Mouse (Mus musculus) stomach, embryonic 16.5 days (tissue): ENCODE measurements around the gene Klf12. TPM values are rescaled to one million over a fixed set of nuclear protein-coding genes. Genes with fewer than 3 reads are reported as not detected.
A peak's percentile ranks its signal among the peaks of the same experiment; 100 is the strongest.

Experiments used
- ATAC-seq: fragments of 200-750 bp; cut with Nextera tagmentation; 2 replicates; pipeline ENCODE4 v1.8.0; 2017; ENCODE audit warnings: moderate number of reproducible peaks, moderate TSS enrichment; ENCODE audit not compliant: insufficient read depth, low FRiP score
- H3K27ac ChIP-seq: fragments of 300-500 bp; sonication (generic); 2 replicates; pipeline ENCODE4 v1.5.1; 2014; ENCODE audit warnings: low read length
- H3K27me3 ChIP-seq: fragments of 300-500 bp; sonication (generic); 2 replicates; pipeline ENCODE4 v1.6.1; 2014; ENCODE audit warnings: low read length, control low read depth, mixed read lengths; ENCODE audit not compliant: control insufficient read depth, insufficient read depth
- H3K36me3 ChIP-seq: fragments of 300-500 bp; sonication (generic); 2 replicates; pipeline ENCODE4 v1.6.1; 2014; ENCODE audit warnings: low read length; ENCODE audit not compliant: control insufficient read depth, insufficient read depth
- H3K4me1 ChIP-seq: fragments of 300-500 bp; sonication (generic); 2 replicates; pipeline ENCODE4 v1.6.1; 2014; ENCODE audit warnings: low read length, control low read depth, mixed read lengths; ENCODE audit not compliant: control insufficient read depth, insufficient read depth
- H3K4me2 ChIP-seq: fragments of 300-500 bp; sonication (generic); 2 replicates; pipeline ENCODE4 v1.6.1; 2014; ENCODE audit warnings: low read depth, low read length, mixed read lengths
- H3K4me3 ChIP-seq: fragments of 300-500 bp; sonication (generic); replicated peaks from 2 replicates; pipeline ENCODE4 v1.5.1; 2014; ENCODE audit warnings: mild to moderate bottlenecking, low read length
- H3K9ac ChIP-seq: fragments of 300-500 bp; sonication (generic); 2 replicates; pipeline ENCODE4 v1.6.1; 2014; ENCODE audit warnings: low read length
- H3K9me3 ChIP-seq: fragments of 300-500 bp; sonication (generic); replicated peaks from 2 replicates; pipeline ENCODE4 v1.6.1; 2016; ENCODE audit warnings: low read length, control low read depth; ENCODE audit not compliant: control insufficient read depth
- WGBS: fragments of 180-500 bp; shearing (Covaris S2); extraction: QIAGEN DNeasy Blood & Tissue Kit; methylation state at CpG from one replicate; pipeline ENCODE4 v1.1.7; 2014; 5-methylcytosine and 5-hydroxymethylcytosine counted together
- polyA plus RNA-seq: library from polyadenylated mRNA; unstranded; fragments of >200 nt; fragmentation: Nextera tagmentation; extraction: Ambion mirVana; gene quantifications from 2 replicates; pipeline ENCODE4 v1.2.1, GENCODE M21; 2015

Gene Klf12
- polyA plus RNA-seq, 1 experiment from 2014 or later = 14.4 TPM

- Histone ChIP-seq H3K27me3 (no peaks in the 10 kb centered on the region), H3K9me3 (no peaks in the 10 kb centered on the region), H3K9ac (peak overlapping the region; percentile 69), H3K4me1 (peaks cover 22% of the 10 kb centered on the region), H3K27ac (peak overlapping the region; percentile 91), H3K4me2 (peak overlapping the region; percentile 98), H3K4me3 (peak overlapping the region; percentile 53), H3K36me3 (no peaks in the 10 kb centered on the region)
- no peak for ATAC-seq
- WGBS = 6% methylated on average over 19 of the region's 19 CpGs
Measured at GRCm38 (mm10) chr14:100286586-100287241, 2.2 kb upstream of the Klf12 start.

- peak overlapping the region; percentile 53 for H3K4me3 ChIP-seq
- H3K27ac ChIP-seq = peak overlapping the region; percentile 91
- H3K27me3 ChIP-seq = no peaks in the 10 kb centered on the region
- peak overlapping the region; percentile 69 for H3K9ac ChIP-seq
- H3K4me2 ChIP-seq = peak overlapping the region; percentile 98
- no peaks in the 10 kb centered on the region for H3K36me3 ChIP-seq
- ATAC-seq = peak; percentile 62
- H3K4me1 ChIP-seq = peaks cover 25% of the 10 kb centered on the region
- H3K9me3 ChIP-seq = no peaks in the 10 kb centered on the region
- WGBS = under 1% methylated on average over 60 of the region's 60 CpGs
Measured at GRCm38 (mm10) chr14:100285656-100286585, 1.4 kb upstream of the Klf12 start.

- under 1% methylated on average over 47 of the region's 48 CpGs for WGBS
- peaks cover 30% of the 10 kb centered on the region for H3K4me1 ChIP-seq
- peak; percentile 88 for ATAC-seq
Measured at GRCm38 (mm10) chr14:100284861-100285655, 579 bp upstream of the Klf12 start.

GRCm38 (mm10) chr14:100283411-100284118 is 914 bp downstream of the Klf12 start:
- peaks cover 30% of the 10 kb centered on the region for H3K4me1 ChIP-seq
- peak overlapping the region; percentile 69 for H3K9ac ChIP-seq
- no peak for ATAC-seq
- no peaks in the 10 kb centered on the region for H3K27me3 ChIP-seq
- no peaks in the 10 kb centered on the region for H3K36me3 ChIP-seq
- peak overlapping the region; percentile 98 for H3K4me2 ChIP-seq
- WGBS = under 1% methylated on average over 27 of the region's 27 CpGs
- H3K9me3 ChIP-seq = 0 out of 2 replicates have a peak, but pooled peaks cover 3% of the 10 kb centered on the region
- H3K27ac ChIP-seq = peak overlapping the region; percentile 91
- H3K4me3 ChIP-seq = peak overlapping the region; percentile 53

More at GRCm38 (mm10) chr14:100284861-100285655, 579 bp upstream of the Klf12 start:
- Histone ChIP-seq H3K9me3 (0 out of 2 replicates have a peak, but pooled peaks cover under 1% of the 10 kb centered on the region), H3K4me2 (peak overlapping the region; percentile 98), H3K27me3 (no peaks in the 10 kb centered on the region), H3K36me3 (no peaks in the 10 kb centered on the region), H3K4me3 (peak overlapping the region; percentile 53), H3K27ac (peak overlapping the region; percentile 91), H3K9ac (peak overlapping the region; percentile 69)

- peak overlapping the region; percentile 53 for H3K4me3 ChIP-seq
- no peak overlapping the region; the same call in 1 of the 2 replicates for H3K9ac ChIP-seq
- H3K4me2 ChIP-seq = peak overlapping the region; percentile 98
- no peaks in the 10 kb centered on the region for H3K27me3 ChIP-seq
- H3K27ac ChIP-seq = no peak overlapping the region; the same call in 1 of the 2 replicates
- H3K36me3 ChIP-seq = no peaks in the 10 kb centered on the region
- H3K4me1 ChIP-seq = peaks cover 30% of the 10 kb centered on the region
- 7% methylated on average over 7 of the region's 7 CpGs for WGBS
- 0 out of 2 replicates have a peak, but pooled peaks cover 3% of the 10 kb centered on the region for H3K9me3 ChIP-seq
- no peak for ATAC-seq
Measured at GRCm38 (mm10) chr14:100282651-100283050, 1.8 kb downstream of the Klf12 start.

- no peak overlapping the region for H3K4me3 ChIP-seq
- H3K27me3 ChIP-seq = no peaks in the 10 kb centered on the region
- H3K4me2 ChIP-seq = no peak overlapping the region
- peak overlapping the region; percentile 9; the same call in 1 of the 2 replicates for H3K9ac ChIP-seq
- no peaks in the 10 kb centered on the region for H3K36me3 ChIP-seq
- H3K27ac ChIP-seq = no peak overlapping the region
- peaks cover 22% of the 10 kb centered on the region for H3K4me1 ChIP-seq
- no peak for ATAC-seq
- WGBS = 32% methylated on average over 3 of the region's 3 CpGs
- 0 out of 2 replicates have a peak, but pooled peaks cover 3% of the 10 kb centered on the region for H3K9me3 ChIP-seq
Measured at GRCm38 (mm10) chr14:100281734-100282133, 2.7 kb downstream of the Klf12 start.

GRCm38 (mm10) chr14:100274179-100274578 is 10.3 kb downstream of the Klf12 start:
- Histone ChIP-seq H3K4me2 (no peak overlapping the region), H3K4me1 (no peaks in the 10 kb centered on the region), H3K9me3 (no peaks in the 10 kb centered on the region), H3K9ac (no peak overlapping the region), H3K27ac (no peak overlapping the region), H3K27me3 (no peaks in the 10 kb centered on the region), H3K4me3 (no peak overlapping the region), H3K36me3 (no peaks in the 10 kb centered on the region)
- ATAC-seq = no peak
- 84% methylated on average over 2 of the region's 2 CpGs for WGBS

- H3K4me3 ChIP-seq = no peak overlapping the region
- 71% methylated on average over 4 of the region's 4 CpGs for WGBS
- peaks cover 4% of the 10 kb centered on the region; the same call in 1 of the 2 replicates for H3K4me1 ChIP-seq
- ATAC-seq = no peak
- H3K4me2 ChIP-seq = no peak overlapping the region
- no peak overlapping the region for H3K27ac ChIP-seq
- no peak overlapping the region for H3K9ac ChIP-seq
- H3K36me3 ChIP-seq = no peaks in the 10 kb centered on the region
- H3K27me3 ChIP-seq = no peaks in the 10 kb centered on the region
- no peaks in the 10 kb centered on the region for H3K9me3 ChIP-seq
Measured at GRCm38 (mm10) chr14:100260531-100260930, 23.9 kb downstream of the Klf12 start.
